Mouse (Mus musculus) thymus, postnatal 36 days (tissue): ENCODE measurements around the gene Olfr251.
"Not testable (repeated sequence)": the region's sequence is repeated elsewhere in the genome, so short reads cannot be mapped to it uniquely, and the experiment has no call there.

Source experiments
- DNase-seq, 2 experiments: peaks; one replicate each; pipeline ENCODE4 v3.0.0; 2022; ENCODE audit warnings: mixed read lengths in 2 of 2

The Olfr251 gene

GRCm38 (mm10) chr9:38376786-38377185, at the start of gene Olfr251:
Gene Olfr251 (plus strand): TSS chr9:38377086.
- no peak for DNase-seq

DNA sequence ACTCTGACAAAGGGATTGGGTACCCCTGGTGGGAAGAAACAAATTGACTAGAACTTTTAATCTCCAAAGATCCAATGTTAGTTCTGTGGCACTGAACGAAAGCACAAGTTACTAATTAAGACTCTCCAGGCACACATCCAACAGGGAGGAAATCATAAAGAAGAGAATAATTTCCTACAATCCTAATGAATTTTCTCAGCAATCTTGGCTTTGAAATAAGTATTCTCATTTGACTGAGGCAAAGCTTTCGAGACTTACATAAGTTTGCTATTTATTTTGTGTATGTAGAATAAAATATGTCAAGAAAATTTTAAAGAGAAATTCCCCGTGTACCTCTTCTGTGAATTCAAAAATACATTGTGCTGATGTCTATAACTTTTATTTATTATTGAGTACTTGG, 48.1 kb upstream of the Olfr251 start, which contains the start of gene Olfr25:
TSS of gene Olfr25 (plus strand) at position 301 of the 400 bp plus-strand sequence.
- DNase-seq, result no peak

DNA sequence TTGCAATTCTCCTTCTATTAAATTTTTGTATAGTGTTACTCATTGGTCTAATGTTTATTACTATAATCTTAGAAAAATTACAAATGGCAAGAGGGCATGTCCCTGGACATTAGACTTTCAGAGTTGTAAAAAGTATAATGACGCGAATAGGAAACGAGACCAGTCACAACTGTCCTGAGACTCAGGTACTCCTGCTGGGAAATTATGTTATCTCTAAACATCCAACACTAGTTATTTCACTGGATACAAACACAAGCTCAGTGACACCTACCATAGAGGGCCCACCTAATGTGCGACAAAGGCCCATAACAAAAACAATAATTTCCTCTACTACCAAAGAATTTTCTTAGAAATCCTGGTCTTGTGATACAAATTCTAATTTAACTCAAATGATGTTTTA, 28.8 kb upstream of the Olfr251 start, which contains the start of gene Olfr898:
TSS of gene Olfr898 (plus strand) at position 301 of the 400 bp plus-strand sequence.
- DNase-seq, result no peak

DNA sequence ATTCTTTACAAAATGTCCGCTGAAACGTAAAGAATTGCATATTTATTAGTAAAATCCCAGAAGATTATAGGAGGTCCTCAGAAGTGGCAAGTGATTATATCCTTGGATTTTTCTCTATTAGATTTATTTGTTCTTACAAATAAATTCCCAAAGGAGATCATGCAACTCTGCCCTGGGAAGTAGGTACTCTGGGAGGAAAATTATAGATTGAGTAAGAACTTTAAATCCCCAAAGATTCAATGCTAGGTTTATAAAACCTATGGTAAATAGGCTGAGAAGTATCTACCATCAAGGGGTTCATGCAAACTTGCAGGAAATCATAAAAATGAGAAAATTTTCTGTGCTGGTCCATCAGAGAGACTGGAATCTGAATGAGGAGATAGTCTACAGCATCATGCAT, 10.3 kb upstream of the Olfr251 start, which contains the start of gene Olfr250:
TSS of gene Olfr250 (plus strand) at position 301 of the 400 bp plus-strand sequence.
- no peak for DNase-seq

GRCm38 (mm10) chr9:38401398-38401797, 24.5 kb downstream of the Olfr251 start, which contains the start of gene Olfr147:
Gene Olfr147 (plus strand): TSS chr9:38401698.
- no peak for DNase-seq

GRCm38 (mm10) chr9:38407502-38407901, 30.6 kb downstream of the Olfr251 start:
- not testable (repeated sequence) for DNase-seq

DNA sequence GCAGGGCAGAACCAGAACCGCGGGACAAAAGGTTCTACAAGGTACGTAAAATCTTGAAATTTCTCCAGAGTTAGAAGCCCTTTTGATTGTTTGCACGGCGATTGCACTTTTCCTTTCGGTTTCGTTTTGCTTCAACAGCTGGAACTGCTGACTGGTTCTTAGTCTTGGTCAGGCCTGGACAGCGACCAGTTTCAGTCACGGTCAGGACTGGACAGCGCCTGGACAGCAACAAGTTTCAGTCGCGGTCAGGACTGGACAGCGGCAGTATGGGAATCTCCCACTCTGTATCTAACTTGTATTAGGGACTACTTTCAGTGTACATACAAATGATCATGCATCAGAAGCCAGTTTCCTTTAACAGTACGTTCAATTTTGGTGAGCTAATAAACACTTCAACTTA, 36.6 kb downstream of the Olfr251 start:
- DNase-seq, result not testable (repeated sequence)

- no peak for DNase-seq
Observed at GRCm38 (mm10) chr9:38423801-38424200, 46.9 kb downstream of the Olfr251 start.

- DNase-seq, result no peak
Observed at GRCm38 (mm10) chr9:38427026-38427425, 50.1 kb downstream of the Olfr251 start.

- no peak for DNase-seq
Observed at GRCm38 (mm10) chr9:38429155-38429554, 52.3 kb downstream of the Olfr251 start, which contains the start of gene Olfr901. Gene Olfr901 (plus strand): TSS chr9:38429455.
